Mouse (Mus musculus) neural tube, embryonic 11.5 days (tissue): ENCODE results near the gene C1ql1. TPM values are rescaled to one million over a fixed set of nuclear protein-coding genes. Genes with fewer than 3 reads are reported as not detected.

Experiments
- polyA plus RNA-seq: library from polyadenylated mRNA; unstranded; fragments of >200 nt; fragmentation: Nextera tagmentation; extraction: Ambion mirVana; gene quantifications from 2 replicates; pipeline ENCODE4 v1.2.1, GENCODE M21; 2014

The C1ql1 gene
- polyA plus RNA-seq, 1 experiment from 2014 or later: 4.0 TPM

Other genes starting within 250 kb of the C1ql1 start
- 53.8 and 55.9 TPM in 2 replicates for gene Ccdc43, start 248.9 kb downstream of the C1ql1 start, polyA plus RNA-seq
- gene Adam11, start 185.2 kb downstream of the C1ql1 start, polyA plus RNA-seq: 21.7 and 23.2 TPM in 2 replicates
- 78.5 and 80.3 TPM in 2 replicates for gene Gjc1, start 127.0 kb downstream of the C1ql1 start, polyA plus RNA-seq
- gene Higd1b, start 110.8 kb downstream of the C1ql1 start, polyA plus RNA-seq: not detected in 2 replicates
- gene Eftud2, start 65.7 kb downstream of the C1ql1 start, polyA plus RNA-seq: 239 and 255 TPM in 2 replicates
- 1.7 and 1.9 TPM in 2 replicates for gene Ccdc103, start 65.5 kb downstream of the C1ql1 start, polyA plus RNA-seq
- gene Fam187a, start 61.5 kb downstream of the C1ql1 start, polyA plus RNA-seq: not detected in 2 replicates
- 0.12 and 0.20 TPM in 2 replicates for gene Gfap, start 45.8 kb downstream of the C1ql1 start, polyA plus RNA-seq
- 5.1 and 6.6 TPM in 2 replicates for gene Kif18b, start 21.6 kb downstream of the C1ql1 start, polyA plus RNA-seq
- 51.5 and 53.3 TPM in 2 replicates for gene Nmt1, start 81.5 kb upstream of the C1ql1 start, polyA plus RNA-seq
- gene Dcakd, start 81.6 kb upstream of the C1ql1 start, polyA plus RNA-seq: 319 and 323 TPM in 2 replicates
- 0.80 and 0.90 TPM in 2 replicates for gene Plcd3, start 155.0 kb upstream of the C1ql1 start, polyA plus RNA-seq
- 4.4 and 6.4 TPM in 2 replicates for gene Acbd4, start 155.0 kb upstream of the C1ql1 start, polyA plus RNA-seq
- 3.6 and 3.9 TPM in 2 replicates for gene Hexim1, start 169.5 kb upstream of the C1ql1 start, polyA plus RNA-seq
- gene Hexim2, start 185.7 kb upstream of the C1ql1 start, polyA plus RNA-seq: 5.8 and 7.5 TPM in 2 replicates
- gene Fmnl1, start 224.4 kb upstream of the C1ql1 start, polyA plus RNA-seq: 0.78 and 1.2 TPM in 2 replicates